Mouse (Mus musculus) spleen, postnatal 0 days (tissue): Measurements from ENCODE around the gene Carmil1. TPM values are rescaled to one million over a fixed set of nuclear protein-coding genes. Genes with fewer than 3 reads are reported as not detected.

Experiments used
- polyA plus RNA-seq: library from polyadenylated mRNA; unstranded; fragments of >200 nt; fragmentation: Nextera tagmentation; extraction: Ambion mirVana; gene quantifications from 2 replicates; pipeline ENCODE4 v1.2.1, GENCODE M21; 2015

Gene Carmil1
- 7.1 and 7.9 TPM in 2 replicates for polyA plus RNA-seq

DNA sequence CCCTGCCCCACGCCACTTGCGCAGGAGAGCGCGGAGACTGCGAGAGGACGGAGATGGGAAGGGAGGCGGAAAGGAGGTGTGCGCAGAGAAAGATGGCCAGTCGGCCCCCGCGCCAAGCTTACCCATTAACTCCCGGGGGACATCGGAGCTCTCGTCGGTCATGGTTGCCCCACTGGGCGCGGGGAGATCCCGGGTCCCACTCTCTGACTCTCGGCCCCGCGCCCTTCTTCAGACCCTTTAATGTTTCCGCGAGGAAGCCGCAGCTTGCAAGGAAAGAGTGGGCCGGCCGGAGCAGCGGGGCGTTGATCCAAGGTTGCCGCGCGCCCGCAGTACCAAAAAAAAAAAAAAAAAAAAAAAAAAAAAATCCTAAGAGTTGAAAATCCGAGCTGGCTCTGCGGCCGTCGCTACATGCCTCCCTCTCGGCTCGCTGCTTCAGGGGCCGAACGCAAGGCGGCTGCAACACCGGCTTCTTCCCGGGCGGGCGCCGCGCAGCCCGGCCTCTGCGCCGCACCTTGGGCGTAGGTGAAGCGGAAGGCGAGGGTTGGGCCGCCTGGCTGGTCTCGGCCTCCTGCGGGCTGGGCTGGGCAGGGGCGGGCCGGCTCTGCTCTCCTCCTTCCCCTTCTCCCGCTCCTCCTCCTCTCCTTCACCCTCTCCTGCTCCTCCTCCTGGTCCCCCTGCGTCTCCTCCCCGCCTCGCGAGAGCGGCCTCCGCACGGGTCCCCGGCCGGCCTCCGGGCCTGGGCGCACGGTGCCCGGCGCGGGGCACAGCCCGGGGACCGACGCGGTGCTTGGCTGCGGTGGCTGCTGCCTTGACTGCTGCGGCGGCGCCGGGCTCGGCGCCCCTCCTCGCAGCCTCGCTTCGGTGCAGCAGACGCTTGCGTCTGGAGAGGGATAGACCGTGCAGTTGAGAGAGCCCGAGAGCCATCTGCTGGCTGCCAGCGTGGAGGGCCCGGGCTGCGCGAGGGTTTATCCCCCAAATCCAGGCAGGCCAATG lies at the start of gene Carmil1:
Gene Carmil1 (minus strand): TSS at position 357 of the 993 bp plus-strand sequence.

DNA sequence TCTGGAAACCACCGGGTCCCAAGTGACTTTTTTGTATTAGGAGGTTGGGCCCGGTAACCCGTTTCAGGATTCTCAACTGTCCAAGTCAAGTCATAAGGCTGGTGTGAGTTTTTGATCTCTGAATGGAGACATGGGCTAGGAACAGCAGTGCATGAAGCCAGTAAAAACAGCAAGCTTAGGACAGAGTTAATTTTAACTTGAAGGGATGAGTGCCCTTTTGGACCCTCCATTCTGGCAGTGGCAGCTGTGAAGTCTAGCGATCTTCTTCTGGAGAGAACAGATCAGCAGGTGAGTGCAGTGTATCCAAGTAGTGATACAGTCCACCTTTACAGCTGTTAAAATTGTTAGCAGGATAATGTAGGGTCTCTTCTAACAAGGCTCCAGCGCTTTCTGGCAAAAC lies 46.6 kb upstream of the Carmil1 start, which contains the start of gene Cmah:
Gene Cmah (plus strand): TSS at position 204 of the 400 bp plus-strand sequence.

DNA sequence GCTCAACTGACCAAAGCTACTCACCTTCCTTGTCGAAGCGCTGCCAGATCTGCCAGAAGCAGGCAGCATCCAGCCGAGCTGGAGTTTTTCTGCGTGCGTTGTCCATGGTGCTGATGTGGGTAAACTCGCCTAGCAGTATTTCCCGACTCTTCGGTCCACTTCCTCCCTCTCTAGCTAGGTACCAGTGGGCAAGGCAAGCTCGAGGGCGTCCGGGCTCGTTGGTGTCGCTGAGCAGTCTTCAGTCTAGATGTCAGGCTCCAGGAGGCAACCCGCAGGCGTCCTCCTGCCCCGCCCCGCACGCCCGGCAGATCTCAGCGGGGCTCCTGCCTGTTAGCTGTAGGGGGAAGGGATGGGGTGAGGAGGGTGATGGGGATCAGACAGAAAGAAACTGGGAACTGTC lies 289.7 kb downstream of the Carmil1 start, which contains the start of gene Scgn:
Gene Scgn (minus strand): TSS at position 287 of the 400 bp plus-strand sequence.

Other genes with a start within 250 kb of the Carmil1 start
- 3.0 TPM in 2 replicates for gene Cmah, start 46.6 kb upstream of the Carmil1 start, polyA plus RNA-seq